Mouse (Mus musculus): Measurements from ENCODE around the gene Dennd1c.

Dennd1c gene

GRCm38 (mm10) chr17:57078336-57078735, at the start of gene Dennd1c:
Dennd1c (minus strand) TSS chr17:57078514.
- DNase-seq (ENCODE audit: low spot score): no peak

- DNase-seq (ENCODE audit: low spot score): no peak
These were observed 47.7 kb upstream of the Dennd1c start for GRCm38 (mm10) chr17:57125853-57126622.

DNA sequence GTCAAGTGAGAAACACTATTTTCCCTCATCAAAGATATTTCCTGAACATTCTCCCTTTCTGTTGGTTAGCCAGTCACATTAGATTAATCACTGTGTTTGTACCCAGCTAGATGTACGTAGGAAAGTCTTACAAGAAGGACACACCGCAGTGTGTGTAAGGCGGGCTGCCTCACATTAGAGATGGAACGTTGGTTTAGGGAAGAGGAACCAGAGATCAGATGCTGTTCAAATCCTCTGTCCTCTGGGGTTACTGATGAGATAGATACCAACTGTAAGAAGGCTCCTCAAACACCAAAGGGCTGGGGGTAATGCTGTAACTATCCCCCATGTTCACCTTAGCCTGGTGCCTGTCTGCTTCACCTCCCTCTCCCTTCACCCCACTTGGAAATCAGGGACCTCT, 46.5 kb upstream of the Dennd1c start:
- DNase-seq (ENCODE audit: low spot score): no peak

GRCm38 (mm10) chr17:57123192-57124118, 45.1 kb upstream of the Dennd1c start:
- no peak for DNase-seq (ENCODE audit: low spot score)

- DNase-seq (ENCODE audit: low spot score): no peak
These were observed 43.5 kb upstream of the Dennd1c start for GRCm38 (mm10) chr17:57121856-57122255.

DNA sequence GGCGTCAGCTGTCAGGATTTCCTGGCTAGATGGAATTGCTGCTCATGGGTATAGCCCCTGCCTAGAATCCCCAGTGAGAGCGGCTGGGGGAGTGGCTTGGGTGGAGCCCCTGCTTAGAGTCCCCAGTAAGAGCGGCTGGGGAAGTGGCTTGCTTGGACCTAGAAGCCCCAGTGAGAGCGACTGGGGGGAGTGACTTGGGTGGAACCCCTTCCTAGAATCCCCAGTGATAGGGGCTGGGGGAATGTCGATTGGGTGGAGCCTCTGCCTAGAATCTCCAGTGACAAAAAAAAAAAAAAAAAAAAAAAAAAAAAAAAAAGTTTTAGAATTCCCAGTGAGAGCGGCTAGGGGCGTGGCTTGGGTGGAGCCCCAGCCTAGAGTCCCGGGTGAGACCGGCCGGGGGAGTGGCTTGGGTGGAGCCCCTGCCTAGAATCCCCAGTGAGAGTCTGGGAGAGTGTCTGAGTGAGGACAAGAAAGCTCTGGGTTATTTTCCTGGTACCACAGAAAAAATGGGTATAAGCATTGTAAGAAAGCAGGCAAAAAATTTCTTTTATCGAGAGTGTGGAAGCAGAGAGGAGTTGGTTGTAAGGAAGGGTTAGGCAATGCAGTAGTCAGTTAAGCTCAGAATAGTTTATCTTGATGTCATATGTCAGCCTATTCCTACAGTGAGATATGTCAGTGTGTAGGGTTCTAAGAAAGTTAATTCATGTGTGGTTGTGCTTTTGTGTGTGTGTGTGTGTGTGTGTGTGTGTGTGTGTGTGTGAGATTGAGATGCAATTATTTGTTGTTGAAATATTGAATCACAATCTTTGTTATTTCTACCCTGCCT, 40.4 kb upstream of the Dennd1c start:
- no peak for DNase-seq (ENCODE audit: low spot score)

DNA sequence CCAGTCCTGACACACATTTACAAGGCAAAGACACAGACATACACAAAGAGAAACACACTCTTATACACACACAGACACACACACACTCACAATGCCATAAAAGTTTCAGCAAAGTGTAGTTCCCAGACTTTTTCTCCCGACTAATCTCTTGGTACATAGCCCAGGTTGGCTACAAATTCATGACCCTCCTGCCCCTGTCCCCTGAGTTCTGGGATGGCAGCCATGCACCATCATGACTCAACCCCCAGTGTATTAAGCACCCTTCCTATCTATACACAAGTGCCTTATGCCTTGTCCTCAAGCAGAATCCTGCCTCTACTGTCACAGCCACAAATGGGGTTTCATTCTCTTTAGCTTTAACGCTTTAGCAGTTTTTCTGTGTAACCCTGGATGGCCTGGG, 38.5 kb upstream of the Dennd1c start:
- DNase-seq (ENCODE audit: low spot score): no peak

DNA sequence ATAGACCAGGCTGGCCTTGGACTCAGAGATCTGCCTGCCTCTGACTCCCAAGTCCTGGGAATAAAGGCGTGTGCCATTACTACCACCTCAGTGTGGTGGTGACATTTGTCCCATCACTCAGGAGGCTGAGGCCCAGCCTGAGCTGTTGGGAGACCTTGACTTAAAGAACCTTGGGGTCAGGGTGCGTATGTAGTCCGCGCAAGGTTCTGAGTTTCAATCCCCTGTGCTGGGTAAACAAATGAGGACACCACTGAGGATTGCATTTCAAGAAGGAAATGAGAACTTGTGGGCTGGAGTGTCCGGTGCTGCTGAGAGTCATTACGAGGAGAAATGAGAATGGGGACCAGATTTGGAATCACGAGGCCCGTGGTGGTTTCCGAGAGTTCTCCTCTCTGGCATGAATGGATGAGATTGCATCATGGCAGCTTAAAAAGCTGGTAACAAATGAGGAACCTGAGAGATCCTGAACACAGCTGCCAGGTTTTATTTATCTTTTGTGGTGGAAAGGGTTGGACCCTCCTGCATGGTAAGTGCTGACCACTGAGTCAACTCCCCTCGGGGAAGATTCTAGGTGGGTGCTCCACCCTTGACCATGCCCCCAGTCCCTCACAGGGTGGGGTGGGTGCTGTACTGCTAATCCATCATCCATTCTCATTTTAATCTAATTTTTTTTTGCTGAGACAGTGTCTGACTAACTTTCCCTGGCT, 34.6 kb upstream of the Dennd1c start:
- no peak for DNase-seq (ENCODE audit: low spot score)

DNA sequence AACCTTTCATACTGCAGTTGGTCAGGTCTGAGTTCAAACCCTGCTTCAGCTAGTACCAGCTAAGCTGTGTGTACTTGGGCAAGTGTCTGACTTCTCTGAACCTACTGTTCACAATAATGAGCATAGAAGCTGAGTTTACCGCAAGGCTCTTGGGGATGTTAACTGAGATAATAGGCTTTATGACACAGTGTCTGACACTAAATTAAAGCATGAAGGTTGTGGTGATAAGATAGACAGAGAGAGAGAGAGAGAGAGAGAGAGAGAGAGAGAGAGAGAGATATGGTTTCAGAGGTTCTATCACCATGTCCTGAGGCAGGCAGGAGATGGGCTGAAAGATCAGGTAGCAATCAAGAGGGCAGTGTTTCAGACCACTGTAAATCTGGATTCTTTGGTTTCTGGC, 31.7 kb upstream of the Dennd1c start:
- no peak for DNase-seq (ENCODE audit: low spot score)

- no peak for DNase-seq (ENCODE audit: low spot score)
These were observed 30.4 kb upstream of the Dennd1c start for GRCm38 (mm10) chr17:57108666-57109171.

GRCm38 (mm10) chr17:57108040-57108665, 29.8 kb upstream of the Dennd1c start:
- DNase-seq (ENCODE audit: low spot score): no peak

DNA sequence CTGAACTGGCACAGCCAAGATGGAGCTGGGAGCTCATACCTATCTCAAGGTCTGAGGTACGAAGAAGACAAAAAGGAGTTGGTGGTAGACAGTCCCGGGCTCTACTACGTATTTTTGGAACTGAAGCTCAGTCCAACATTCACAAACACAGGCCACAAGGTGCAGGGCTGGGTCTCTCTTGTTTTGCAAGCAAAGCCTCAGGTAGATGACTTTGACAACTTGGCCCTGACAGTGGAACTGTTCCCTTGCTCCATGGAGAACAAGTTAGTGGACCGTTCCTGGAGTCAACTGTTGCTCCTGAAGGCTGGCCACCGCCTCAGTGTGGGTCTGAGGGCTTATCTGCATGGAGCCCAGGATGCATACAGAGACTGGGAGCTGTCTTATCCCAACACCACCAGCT, 28.8 kb upstream of the Dennd1c start:
- no peak for DNase-seq (ENCODE audit: low spot score)

DNA sequence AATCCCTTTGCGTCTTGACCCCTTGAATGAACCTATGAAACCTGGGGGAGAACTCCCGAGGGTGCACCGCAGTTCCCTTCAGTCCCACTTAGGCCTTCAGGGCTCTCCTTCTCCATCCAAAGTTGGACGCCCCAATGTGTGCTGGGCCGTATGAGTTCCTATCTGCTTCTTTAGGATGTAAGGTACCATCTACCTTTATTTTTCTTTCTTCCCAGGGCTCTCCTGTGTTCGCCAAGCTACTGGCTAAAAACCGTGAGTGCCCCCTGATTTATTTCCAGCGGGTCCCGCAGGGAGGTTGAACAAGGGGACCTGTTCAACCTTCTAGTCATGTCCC, 27.7 kb upstream of the Dennd1c start:
- no peak for DNase-seq (ENCODE audit: low spot score)

- DNase-seq (ENCODE audit: low spot score): no peak
These were observed 27.1 kb upstream of the Dennd1c start, which contains the start of gene Tnfsf9 for GRCm38 (mm10) chr17:57105181-57106034. Tnfsf9 (plus strand) TSS chr17:57105325.

DNA sequence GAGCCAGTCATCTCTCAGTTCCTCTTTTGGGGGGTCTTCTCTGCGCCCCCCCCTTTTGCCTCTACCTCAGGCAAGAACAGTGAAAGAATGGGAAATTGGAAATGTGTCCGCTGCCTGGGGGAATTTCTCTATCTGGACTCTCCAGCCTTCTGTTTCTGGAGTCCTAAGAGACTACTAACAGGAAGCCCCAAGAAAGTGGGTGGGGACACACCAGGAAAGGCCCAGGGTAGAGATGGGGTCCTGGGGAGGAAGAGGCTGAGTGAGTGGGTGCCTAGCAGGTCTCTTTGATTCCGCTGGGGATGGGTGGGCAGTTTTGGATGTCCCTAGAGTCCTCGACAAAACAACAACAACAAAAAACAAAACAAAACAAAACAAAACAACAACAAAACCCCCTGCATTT, 26.2 kb upstream of the Dennd1c start:
- no peak for DNase-seq (ENCODE audit: low spot score)

- DNase-seq (ENCODE audit: low spot score): no peak
These were observed 24.0 kb upstream of the Dennd1c start for GRCm38 (mm10) chr17:57102276-57102675.

DNA sequence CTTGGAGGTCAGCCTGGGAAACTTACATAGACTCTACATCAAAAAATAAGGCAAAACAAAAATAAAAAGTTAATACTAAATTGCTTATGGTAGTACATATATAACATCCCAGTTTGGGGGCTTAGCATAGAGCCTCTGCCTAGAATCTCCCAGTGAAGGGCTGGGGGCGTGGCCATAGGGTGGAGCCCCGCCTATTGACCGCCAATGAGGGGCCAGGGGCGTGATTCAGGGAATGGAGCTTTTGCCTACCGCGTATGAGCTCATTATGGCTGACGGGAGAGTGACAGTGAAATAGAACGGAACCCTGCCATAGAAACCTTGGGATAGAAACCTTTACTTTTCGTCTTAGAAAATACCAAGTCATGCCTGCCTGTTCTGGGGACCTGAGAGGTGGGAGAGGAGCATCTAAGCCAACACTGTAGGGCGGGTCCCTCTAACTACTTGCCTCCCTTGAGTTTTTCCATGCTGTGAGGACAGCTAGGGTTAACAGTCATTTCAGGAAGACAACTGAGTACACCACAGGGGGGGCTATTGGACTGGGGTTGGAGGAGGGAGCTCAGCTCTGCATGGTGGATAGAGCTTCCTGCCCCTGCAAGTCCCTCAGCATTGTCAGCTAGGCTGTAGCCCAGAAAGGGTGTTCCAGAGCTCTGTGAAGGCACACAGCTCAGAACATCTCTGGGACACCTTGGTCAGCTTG, 21.5 kb upstream of the Dennd1c start:
- no peak for DNase-seq (ENCODE audit: low spot score)

GRCm38 (mm10) chr17:57098321-57098720, 20.0 kb upstream of the Dennd1c start:
- DNase-seq (ENCODE audit: low spot score): no peak

GRCm38 (mm10) chr17:57096623-57096920, 18.3 kb upstream of the Dennd1c start:
- DNase-seq (ENCODE audit: low spot score): peak; percentile 60
